27 mouse cellular contexts compared by ENCODE assay signal in genomic region chr2:25633616-25634015, GRCm38 (mm10). TPM values are rescaled to one million over a fixed set of nuclear protein-coding genes. Genes with fewer than 3 reads are reported as not detected.
"Had no signal": no experiment of that assay in that cellular context is flagged by ENCODE, and none has a peak within 500 bp of the region (broad histone marks: within the 10 kb centered on the region; RNA-seq: fewer than 3 reads in every experiment).

No protein-coding gene starts in this region.

- H3K36me3 ChIP-seq: lung, embryonic 15.5 days; midbrain, embryonic 13.5 days; midbrain, embryonic 15.5 days; neural tube, embryonic 12.5 days; stomach, embryonic 15.5 days had no signal

- H3K9me3 ChIP-seq: lung, embryonic 15.5 days; megakaryocyte, embryonic 14.5 days; midbrain, embryonic 13.5 days; midbrain, embryonic 15.5 days; neural tube, embryonic 12.5 days; stomach, embryonic 15.5 days had no signal

- DNase-seq: liver, postnatal 0 days; lung, adult 2 months; lung, postnatal 14 days; lung, postnatal 36 days; right cerebral cortex, postnatal 14 days; thymus, adult 18-20 months; thymus, postnatal 25 days; thymus, postnatal 4 days had no signal

- H3K9ac ChIP-seq: liver, postnatal 0 days; lung, embryonic 15.5 days; midbrain, embryonic 13.5 days; midbrain, embryonic 15.5 days; neural tube, embryonic 12.5 days; stomach, embryonic 15.5 days had no signal

- H3K27me3 ChIP-seq: lung, embryonic 15.5 days; midbrain, embryonic 13.5 days; midbrain, embryonic 15.5 days; neural tube, embryonic 12.5 days; stomach, embryonic 15.5 days had no signal

- H3K4me3 ChIP-seq: lung, embryonic 15.5 days; megakaryocyte, embryonic 14.5 days; midbrain, embryonic 13.5 days; midbrain, embryonic 15.5 days; neural tube, embryonic 12.5 days; stomach, embryonic 15.5 days had no signal

- H3K4me2 ChIP-seq: lung, embryonic 15.5 days; midbrain, embryonic 11.5 days; midbrain, embryonic 13.5 days; midbrain, embryonic 15.5 days; neural tube, embryonic 12.5 days; stomach, embryonic 15.5 days had no signal

- H3K4me1 ChIP-seq: lung, embryonic 15.5 days; midbrain, embryonic 13.5 days; midbrain, embryonic 15.5 days; neural tube, embryonic 12.5 days; stomach, embryonic 15.5 days had no signal

- ATAC-seq: liver, postnatal 0 days; lung, postnatal 0 days; midbrain, embryonic 13.5 days; midbrain, embryonic 15.5 days had no signal

- H3K27ac ChIP-seq: lung, embryonic 15.5 days; macrophage; midbrain, embryonic 13.5 days; midbrain, embryonic 15.5 days; neural tube, embryonic 12.5 days; stomach, embryonic 15.5 days; stomach, postnatal 0 days had no signal

RNA-seq across cellular contexts. Expression of gene Fcna, which starts 5.8 kb away (rescaled TPM):
- total RNA-seq: monocyte, adult 5-6 weeks; neutrophil, adult 5-6 weeks had no signal

RNA-seq across cellular contexts. Expression of gene Ccdc183, which starts 16.1 kb away (rescaled TPM):
- total RNA-seq: megakaryocyte progenitor cell, adult 5-6 weeks; midbrain, postnatal 0 days; monocyte, adult 5-6 weeks; neutrophil, adult 5-6 weeks had no signal
- polyA plus RNA-seq: lung, adult 2 months; macrophage; spleen, adult 2 months; urinary bladder, adult 2 months had no signal

RNA-seq across cellular contexts. Expression of gene Lcn8, which starts 19.3 kb away (rescaled TPM):
- total RNA-seq: megakaryocyte progenitor cell, adult 5-6 weeks; midbrain, postnatal 0 days; monocyte, adult 5-6 weeks; neutrophil, adult 5-6 weeks had no signal
- polyA plus RNA-seq: lung, adult 2 months; lung, postnatal 0 days; macrophage; midbrain, embryonic 11.5 days; midbrain, embryonic 13.5 days; midbrain, embryonic 15.5 days; midbrain, postnatal 0 days; neural tube, embryonic 12.5 days; neural tube, embryonic 14.5 days; spleen, adult 2 months; stomach, embryonic 15.5 days; testis, adult 2 months had no signal

RNA-seq across cellular contexts. Expression of gene Lcn5, which starts 24.1 kb away (rescaled TPM):
- total RNA-seq: megakaryocyte progenitor cell, adult 5-6 weeks; midbrain, postnatal 0 days; monocyte, adult 5-6 weeks; neutrophil, adult 5-6 weeks had no signal
- polyA plus RNA-seq: liver, postnatal 0 days; lung, adult 2 months; lung, embryonic 15.5 days; lung, postnatal 0 days; macrophage; midbrain, embryonic 11.5 days; midbrain, embryonic 13.5 days; midbrain, embryonic 15.5 days; midbrain, postnatal 0 days; neural tube, embryonic 12.5 days; neural tube, embryonic 14.5 days; spleen, adult 2 months; stomach, embryonic 15.5 days; stomach, postnatal 0 days; testis, adult 2 months; thymus, postnatal 0 days; urinary bladder, adult 2 months had no signal
